Mouse (Mus musculus) lung, postnatal 14 days (tissue): ENCODE data around the gene Trat1.

Experiments used
- DNase-seq: peaks from one replicate; pipeline ENCODE4 v3.0.0; 2021

The Trat1 gene

GRCm38 (mm10) chr16:48719679-48720078 lies 52.1 kb downstream of the Trat1 start:
- no peak for DNase-seq

GRCm38 (mm10) chr16:48716343-48716742 lies 55.5 kb downstream of the Trat1 start:
- no peak for DNase-seq

- no peak for DNase-seq
Measured at GRCm38 (mm10) chr16:48701896-48702295, 69.9 kb downstream of the Trat1 start.
